Mouse (Mus musculus) heart, embryonic 12.5 days (tissue): ENCODE results near the gene Gm49027. TPM values are rescaled to one million over a fixed set of nuclear protein-coding genes. Genes with fewer than 3 reads are reported as not detected.
"Not testable (repeated sequence)": the region's sequence is repeated elsewhere in the genome, so short reads cannot be mapped to it uniquely, and the experiment has no call there.

Experiments
- ATAC-seq: fragments of 200-750 bp; cut with Nextera tagmentation; 2 replicates; pipeline ENCODE4 v1.8.0; 2017; ENCODE audit warnings: moderate TSS enrichment, moderate library complexity; ENCODE audit not compliant: insufficient number of reproducible peaks, low FRiP score
- H3K27ac ChIP-seq: fragments of 300-500 bp; sonication (generic); 2 replicates; pipeline ENCODE4 v1.5.1; 2016; ENCODE audit warnings: mild to moderate bottlenecking, moderate library complexity; ENCODE audit not compliant: poor library complexity, severe bottlenecking
- H3K27me3 ChIP-seq: fragments of 300-500 bp; sonication (generic); replicated peaks from 2 replicates; pipeline ENCODE4 v1.6.1; 2016; ENCODE audit warnings: mild to moderate bottlenecking, moderate library complexity
- H3K36me3 ChIP-seq: fragments of 300-500 bp; sonication (generic); 2 replicates; pipeline ENCODE4 v1.6.1; 2016; ENCODE audit warnings: mild to moderate bottlenecking, moderate library complexity
- H3K4me1 ChIP-seq: fragments of 300-500 bp; sonication (generic); replicated peaks from 2 replicates; pipeline ENCODE4 v1.6.1; 2016; ENCODE audit warnings: mild to moderate bottlenecking
- H3K4me2 ChIP-seq: fragments of 300-500 bp; sonication (generic); 2 replicates; pipeline ENCODE4 v1.6.1; 2016; ENCODE audit warnings: mild to moderate bottlenecking, moderate library complexity
- H3K4me3 ChIP-seq: fragments of 300-500 bp; sonication (generic); 2 replicates; pipeline ENCODE4 v1.5.1; 2016; ENCODE audit warnings: mild to moderate bottlenecking
- H3K9ac ChIP-seq: fragments of 300-500 bp; sonication (generic); 2 replicates; pipeline ENCODE4 v1.6.1; 2016; ENCODE audit warnings: mild to moderate bottlenecking, moderate library complexity
- H3K9me3 ChIP-seq: fragments of 300-500 bp; sonication (generic); replicated peaks from 2 replicates; pipeline ENCODE4 v1.6.1; 2016; ENCODE audit warnings: mild to moderate bottlenecking, moderate library complexity
- WGBS: fragments of 180-500 bp; shearing (Covaris S2); methylation state at CpG from one replicate; pipeline ENCODE4 v1.1.7; 2016; 5-methylcytosine and 5-hydroxymethylcytosine counted together
- polyA plus RNA-seq: library from polyadenylated mRNA; unstranded; fragments of >200 nt; fragmentation: Nextera tagmentation; extraction: Ambion mirVana; gene quantifications from 2 replicates; pipeline ENCODE4 v1.2.1, GENCODE M21; 2016

Gm49027 gene
- polyA plus RNA-seq, 1 experiment from 2014 or later = 0.13 TPM

GRCm38 (mm10) chr5:123524393-123524750 is 916 bp downstream of the Gm49027 start:
- peak; percentile 96 for ATAC-seq
- Histone ChIP-seq H3K4me1 (peaks cover 14% of the 10 kb centered on the region), H3K4me3 (peak overlapping the region; percentile 99), H3K9ac (no peak overlapping the region), H3K27ac (no peak overlapping the region), H3K9me3 (no peaks in the 10 kb centered on the region), H3K27me3 (no peaks in the 10 kb centered on the region), H3K36me3 (peaks cover 20% of the 10 kb centered on the region), H3K4me2 (peak overlapping the region; percentile 99)
- WGBS = under 1% methylated on average over 18 of the region's 27 CpGs

- Histone ChIP-seq H3K9me3 (no peaks in the 10 kb centered on the region), H3K4me1 (peaks cover 14% of the 10 kb centered on the region)
Observed at GRCm38 (mm10) chr5:123523692-123524392, 1.4 kb downstream of the Gm49027 start, which contains the start of gene Diablo. Gene Diablo (minus strand): TSS chr5:123524176.

GRCm38 (mm10) chr5:123522166-123522565 is 3.1 kb downstream of the Gm49027 start:
- H3K4me1 ChIP-seq = peaks cover 14% of the 10 kb centered on the region
- no peak overlapping the region for H3K4me3 ChIP-seq
- H3K27ac ChIP-seq = no peak overlapping the region
- 71% methylated on average over 1 of the region's 1 CpGs for WGBS
- no peak for ATAC-seq
- peaks cover 24% of the 10 kb centered on the region for H3K36me3 ChIP-seq
- H3K27me3 ChIP-seq = no peaks in the 10 kb centered on the region
- no peak overlapping the region for H3K9ac ChIP-seq
- H3K4me2 ChIP-seq = no peak overlapping the region
- no peaks in the 10 kb centered on the region for H3K9me3 ChIP-seq

More at GRCm38 (mm10) chr5:123523692-123524392, 1.4 kb downstream of the Gm49027 start, which contains the start of gene Diablo:
- H3K9ac ChIP-seq = peak within 1 kb of the TSS; percentile 88
- H3K4me3 ChIP-seq = peak within 1 kb of the TSS; percentile 99
- WGBS = under 1% methylated on average over 81 of the region's 82 CpGs
- peaks cover 20% of the 10 kb centered on the region for H3K36me3 ChIP-seq
- H3K27me3 ChIP-seq = no peaks in the 10 kb centered on the region
- ATAC-seq = peak; percentile 99
- peak within 1 kb of the TSS; percentile 41 for H3K27ac ChIP-seq
- H3K4me2 ChIP-seq = peak within 1 kb of the TSS; percentile 99

GRCm38 (mm10) chr5:123521621-123522020 is 3.7 kb downstream of the Gm49027 start:
- H3K4me3 ChIP-seq = no peak overlapping the region
- H3K27me3 ChIP-seq = no peaks in the 10 kb centered on the region
- no peak for ATAC-seq
- no peaks in the 10 kb centered on the region for H3K9me3 ChIP-seq
- H3K4me2 ChIP-seq = no peak overlapping the region
- H3K9ac ChIP-seq = no peak overlapping the region
- peaks cover 14% of the 10 kb centered on the region for H3K4me1 ChIP-seq
- peaks cover 29% of the 10 kb centered on the region for H3K36me3 ChIP-seq
- no peak overlapping the region for H3K27ac ChIP-seq
- WGBS = 92% methylated on average over 1 of the region's 1 CpGs

- no peak overlapping the region for H3K4me2 ChIP-seq
- H3K27me3 ChIP-seq = no peaks in the 10 kb centered on the region
- H3K9me3 ChIP-seq = no peaks in the 10 kb centered on the region
- no peak overlapping the region for H3K27ac ChIP-seq
- H3K4me3 ChIP-seq = no peak overlapping the region
- peaks cover 14% of the 10 kb centered on the region for H3K4me1 ChIP-seq
- WGBS = 86% methylated on average over 9 of the region's 9 CpGs
- H3K9ac ChIP-seq = no peak overlapping the region
- ATAC-seq = no peak
- peaks cover 39% of the 10 kb centered on the region for H3K36me3 ChIP-seq
Observed at GRCm38 (mm10) chr5:123520666-123521065, 4.6 kb downstream of the Gm49027 start.

GRCm38 (mm10) chr5:123514871-123515270 is 10.4 kb downstream of the Gm49027 start:
- 80% methylated on average over 5 of the region's 5 CpGs for WGBS
- H3K27ac ChIP-seq = no peak overlapping the region
- peaks cover 14% of the 10 kb centered on the region; the same call in 1 of the 2 replicates for H3K27me3 ChIP-seq
- no peak for ATAC-seq
- H3K36me3 ChIP-seq = peaks cover 74% of the 10 kb centered on the region
- H3K9me3 ChIP-seq = no peaks in the 10 kb centered on the region
- H3K4me2 ChIP-seq = no peak overlapping the region
- no peak overlapping the region for H3K9ac ChIP-seq
- H3K4me1 ChIP-seq = no peaks in the 10 kb centered on the region
- no peak overlapping the region for H3K4me3 ChIP-seq

GRCm38 (mm10) chr5:123512102-123512501 is 13.2 kb downstream of the Gm49027 start:
- Histone ChIP-seq H3K27ac (no peak overlapping the region), H3K4me3 (no peak overlapping the region), H3K36me3 (peaks cover 54% of the 10 kb centered on the region), H3K4me1 (peaks cover 13% of the 10 kb centered on the region; the same call in 1 of the 2 replicates), H3K4me2 (no peak overlapping the region), H3K27me3 (peaks cover 38% of the 10 kb centered on the region), H3K9me3 (no peaks in the 10 kb centered on the region), H3K9ac (no peak overlapping the region)
- ATAC-seq = no peak
- WGBS = 63% methylated on average over 3 of the region's 3 CpGs

- Histone ChIP-seq H3K27me3 (peaks cover 45% of the 10 kb centered on the region), H3K36me3 (peaks cover 47% of the 10 kb centered on the region), H3K4me1 (peaks cover 13% of the 10 kb centered on the region; the same call in 1 of the 2 replicates)
- not testable (repeated sequence) for H3K4me2 ChIP-seq, H3K27ac ChIP-seq, ATAC-seq, H3K9me3 ChIP-seq, H3K9ac ChIP-seq, H3K4me3 ChIP-seq
- WGBS = 68% methylated on average over 3 of the region's 3 CpGs
Observed at GRCm38 (mm10) chr5:123511426-123511825, 13.9 kb downstream of the Gm49027 start.

- no peak within 1 kb of the TSS for H3K27ac ChIP-seq
- H3K9ac ChIP-seq = no peak within 1 kb of the TSS
- 84% methylated on average over 5 of the region's 5 CpGs for WGBS
- peaks cover 51% of the 10 kb centered on the region for H3K27me3 ChIP-seq
- peaks cover 13% of the 10 kb centered on the region; the same call in 1 of the 2 replicates for H3K4me1 ChIP-seq
- peaks cover 34% of the 10 kb centered on the region for H3K36me3 ChIP-seq
- no peak within 1 kb of the TSS for H3K4me2 ChIP-seq
- H3K4me3 ChIP-seq = no peak within 1 kb of the TSS
- no peak for ATAC-seq
- no peaks in the 10 kb centered on the region for H3K9me3 ChIP-seq
Observed at GRCm38 (mm10) chr5:123510160-123510559, 15.1 kb downstream of the Gm49027 start, which contains the start of gene B3gnt4. Gene B3gnt4 (plus strand): TSS chr5:123510460.

- ATAC-seq = no peak
- H3K36me3 ChIP-seq = peaks cover 28% of the 10 kb centered on the region
- no peaks in the 10 kb centered on the region for H3K9me3 ChIP-seq
- H3K9ac ChIP-seq = peak overlapping the region; percentile 69
- H3K27me3 ChIP-seq = peaks cover 58% of the 10 kb centered on the region
- no peak overlapping the region for H3K27ac ChIP-seq
- WGBS = 7% methylated on average over 12 of the region's 12 CpGs
- H3K4me3 ChIP-seq = peak overlapping the region; percentile 68
- H3K4me1 ChIP-seq = peaks cover 13% of the 10 kb centered on the region; the same call in 1 of the 2 replicates
- H3K4me2 ChIP-seq = peak overlapping the region; percentile 88
Observed at GRCm38 (mm10) chr5:123508921-123509320, 16.4 kb downstream of the Gm49027 start.

- no peaks in the 10 kb centered on the region for H3K9me3 ChIP-seq
- WGBS = under 1% methylated on average over 58 of the region's 59 CpGs
- peaks cover 13% of the 10 kb centered on the region; the same call in 1 of the 2 replicates for H3K4me1 ChIP-seq
- peak overlapping the region; percentile 88 for H3K4me2 ChIP-seq
- H3K9ac ChIP-seq = peak overlapping the region; percentile 69
- H3K27me3 ChIP-seq = peaks cover 61% of the 10 kb centered on the region
- no peak overlapping the region for H3K27ac ChIP-seq
- peaks cover 24% of the 10 kb centered on the region for H3K36me3 ChIP-seq
- peak overlapping the region; percentile 68 for H3K4me3 ChIP-seq
- ATAC-seq = peak; percentile 90
Observed at GRCm38 (mm10) chr5:123507936-123508723, 17.2 kb downstream of the Gm49027 start.
